Mouse (Mus musculus): ENCODE results near the gene Ppp1r9a. TPM values are rescaled to one million over a fixed set of nuclear protein-coding genes. Genes with fewer than 3 reads are reported as not detected.

Ppp1r9a gene
- polyA plus RNA-seq, 1 experiment from 2014 or later, result 17.8 TPM

GRCm38 (mm10) chr6:5078009-5078408 lies 175.3 kb downstream of the Ppp1r9a start:
- Histone ChIP-seq H3K27ac (replicated peaks) (no peak overlapping the region), H3K36me3 (replicated peaks) (peaks cover 12% of the 10 kb centered on the region), H3K4me3 (no peak overlapping the region), H3K4me1 (peaks cover 37% of the 10 kb centered on the region), H3K27me3 (replicated peaks; ENCODE audit: low read depth, poor library complexity, severe bottlenecking) (no peaks in the 10 kb centered on the region), H3K9me3 (no peaks in the 10 kb centered on the region)
- DNase-seq (ENCODE audit: low spot score), result no peak
- WGBS, result 75% methylated on average over 2 of the region's 2 CpGs

GRCm38 (mm10) chr6:5079108-5079507 lies 176.4 kb downstream of the Ppp1r9a start:
- H3K27me3 ChIP-seq (replicated peaks; ENCODE audit: low read depth, poor library complexity, severe bottlenecking), result no peaks in the 10 kb centered on the region
- peaks cover 41% of the 10 kb centered on the region for H3K4me1 ChIP-seq
- H3K9me3 ChIP-seq, result no peaks in the 10 kb centered on the region
- H3K27ac ChIP-seq (replicated peaks), result peak overlapping the region; percentile 80; the same call in 1 of the 2 replicates
- peaks cover 11% of the 10 kb centered on the region for H3K36me3 ChIP-seq (replicated peaks)
- DNase-seq (ENCODE audit: low spot score), result no peak
- WGBS, result 90% methylated on average over 1 of the region's 1 CpGs
- H3K4me3 ChIP-seq, result no peak overlapping the region

- WGBS, result 76% methylated on average over 5 of the region's 5 CpGs
- no peak for DNase-seq (ENCODE audit: low spot score)
- peaks cover 41% of the 10 kb centered on the region for H3K4me1 ChIP-seq
- no peaks in the 10 kb centered on the region for H3K27me3 ChIP-seq (replicated peaks; ENCODE audit: low read depth, poor library complexity, severe bottlenecking)
- peak overlapping the region; percentile 80 for H3K27ac ChIP-seq (replicated peaks)
- no peak overlapping the region for H3K4me3 ChIP-seq
- H3K9me3 ChIP-seq, result no peaks in the 10 kb centered on the region
- peaks cover 7% of the 10 kb centered on the region for H3K36me3 ChIP-seq (replicated peaks)
Observed at GRCm38 (mm10) chr6:5080094-5080493, 177.4 kb downstream of the Ppp1r9a start.

GRCm38 (mm10) chr6:5080496-5080895 lies 177.8 kb downstream of the Ppp1r9a start:
- WGBS, result 72% methylated on average over 5 of the region's 5 CpGs
- Histone ChIP-seq H3K27ac (replicated peaks) (peak overlapping the region; percentile 80), H3K9me3 (no peaks in the 10 kb centered on the region), H3K4me3 (no peak overlapping the region), H3K36me3 (replicated peaks) (peaks cover 7% of the 10 kb centered on the region), H3K4me1 (peaks cover 41% of the 10 kb centered on the region), H3K27me3 (replicated peaks; ENCODE audit: low read depth, poor library complexity, severe bottlenecking) (no peaks in the 10 kb centered on the region)
- no peak for DNase-seq (ENCODE audit: low spot score)

- Histone ChIP-seq H3K4me3 (no peak overlapping the region), H3K36me3 (replicated peaks) (peaks cover 7% of the 10 kb centered on the region), H3K27ac (replicated peaks) (peak overlapping the region; percentile 80), H3K27me3 (replicated peaks; ENCODE audit: low read depth, poor library complexity, severe bottlenecking) (no peaks in the 10 kb centered on the region), H3K4me1 (peaks cover 41% of the 10 kb centered on the region), H3K9me3 (no peaks in the 10 kb centered on the region)
- peak; percentile 60 for DNase-seq (ENCODE audit: low spot score)
- WGBS, result 33% methylated on average over 8 of the region's 8 CpGs
Observed at GRCm38 (mm10) chr6:5081099-5081498, 178.4 kb downstream of the Ppp1r9a start.

- DNase-seq (ENCODE audit: low spot score), result no peak
- no peak overlapping the region for H3K4me3 ChIP-seq
- peaks cover 7% of the 10 kb centered on the region for H3K36me3 ChIP-seq (replicated peaks)
- H3K27ac ChIP-seq (replicated peaks), result peak overlapping the region; percentile 80
- H3K27me3 ChIP-seq (replicated peaks; ENCODE audit: low read depth, poor library complexity, severe bottlenecking), result no peaks in the 10 kb centered on the region
- H3K9me3 ChIP-seq, result no peaks in the 10 kb centered on the region
- H3K4me1 ChIP-seq, result peaks cover 41% of the 10 kb centered on the region
Observed at GRCm38 (mm10) chr6:5082144-5082543, 179.4 kb downstream of the Ppp1r9a start.

- no peak for DNase-seq (ENCODE audit: low spot score)
- WGBS, result 47% methylated on average over 2 of the region's 2 CpGs
- Histone ChIP-seq H3K27ac (replicated peaks) (peak overlapping the region; percentile 75), H3K27me3 (replicated peaks; ENCODE audit: low read depth, poor library complexity, severe bottlenecking) (no peaks in the 10 kb centered on the region), H3K4me3 (no peak overlapping the region), H3K36me3 (replicated peaks) (peaks cover 7% of the 10 kb centered on the region), H3K4me1 (peaks cover 37% of the 10 kb centered on the region), H3K9me3 (no peaks in the 10 kb centered on the region)
Observed at GRCm38 (mm10) chr6:5082740-5083139, 180.0 kb downstream of the Ppp1r9a start.

- Histone ChIP-seq H3K27me3 (replicated peaks; ENCODE audit: low read depth, poor library complexity, severe bottlenecking) (no peaks in the 10 kb centered on the region), H3K9me3 (no peaks in the 10 kb centered on the region), H3K4me1 (peaks cover 37% of the 10 kb centered on the region), H3K27ac (replicated peaks) (no peak overlapping the region), H3K36me3 (replicated peaks) (no peaks in the 10 kb centered on the region), H3K4me3 (no peak overlapping the region)
- no peak for DNase-seq (ENCODE audit: low spot score)
- 65% methylated on average over 4 of the region's 4 CpGs for WGBS
Observed at GRCm38 (mm10) chr6:5083957-5084356, 181.2 kb downstream of the Ppp1r9a start.

- 64% methylated on average over 7 of the region's 7 CpGs for WGBS
Observed at GRCm38 (mm10) chr6:5091873-5092272, 189.2 kb downstream of the Ppp1r9a start.

GRCm38 (mm10) chr6:5092795-5093194 lies 190.1 kb downstream of the Ppp1r9a start:
- H3K27ac ChIP-seq (replicated peaks), result peak overlapping the region; percentile 68; the same call in 1 of the 2 replicates
- H3K4me3 ChIP-seq, result no peak overlapping the region
- no peaks in the 10 kb centered on the region for H3K9me3 ChIP-seq
- H3K36me3 ChIP-seq (replicated peaks), result no peaks in the 10 kb centered on the region
- H3K4me1 ChIP-seq, result peaks cover 24% of the 10 kb centered on the region
- DNase-seq (ENCODE audit: low spot score), result no peak
- 88% methylated on average over 4 of the region's 4 CpGs for WGBS
- no peaks in the 10 kb centered on the region for H3K27me3 ChIP-seq (replicated peaks; ENCODE audit: low read depth, poor library complexity, severe bottlenecking)

More at GRCm38 (mm10) chr6:5091873-5092272, 189.2 kb downstream of the Ppp1r9a start:
- Histone ChIP-seq H3K9me3 (no peaks in the 10 kb centered on the region), H3K4me3 (no peak overlapping the region), H3K36me3 (replicated peaks) (no peaks in the 10 kb centered on the region), H3K4me1 (peaks cover 18% of the 10 kb centered on the region), H3K27ac (replicated peaks) (0 out of 2 replicates have a peak overlapping the region, but pooled peaks have one; percentile 32), H3K27me3 (replicated peaks; ENCODE audit: low read depth, poor library complexity, severe bottlenecking) (no peaks in the 10 kb centered on the region)
- DNase-seq (ENCODE audit: low spot score), result no peak

- H3K27ac ChIP-seq (replicated peaks), result peak overlapping the region; percentile 68
Observed at GRCm38 (mm10) chr6:5093516-5093915, 190.8 kb downstream of the Ppp1r9a start.

GRCm38 (mm10) chr6:5095365-5095973 lies 192.8 kb downstream of the Ppp1r9a start:
- no peak overlapping the region; the same call in 1 of the 2 replicates for H3K27ac ChIP-seq (replicated peaks)
- H3K9me3 ChIP-seq, result no peaks in the 10 kb centered on the region
- peaks cover 43% of the 10 kb centered on the region for H3K4me1 ChIP-seq
- no peaks in the 10 kb centered on the region for H3K36me3 ChIP-seq (replicated peaks)
- DNase-seq (ENCODE audit: low spot score), result no peak
- no peak overlapping the region for H3K4me3 ChIP-seq
- H3K27me3 ChIP-seq (replicated peaks; ENCODE audit: low read depth, poor library complexity, severe bottlenecking), result no peaks in the 10 kb centered on the region
- 87% methylated on average over 9 of the region's 9 CpGs for WGBS

More at GRCm38 (mm10) chr6:5093516-5093915, 190.8 kb downstream of the Ppp1r9a start:
- DNase-seq (ENCODE audit: low spot score), result no peak
- 71% methylated on average over 4 of the region's 4 CpGs for WGBS
- Histone ChIP-seq H3K36me3 (replicated peaks) (no peaks in the 10 kb centered on the region), H3K4me1 (peaks cover 24% of the 10 kb centered on the region), H3K9me3 (no peaks in the 10 kb centered on the region), H3K4me3 (no peak overlapping the region), H3K27me3 (replicated peaks; ENCODE audit: low read depth, poor library complexity, severe bottlenecking) (no peaks in the 10 kb centered on the region)

- Histone ChIP-seq H3K4me3 (no peak overlapping the region), H3K27me3 (replicated peaks; ENCODE audit: low read depth, poor library complexity, severe bottlenecking) (no peaks in the 10 kb centered on the region), H3K36me3 (replicated peaks) (no peaks in the 10 kb centered on the region), H3K27ac (replicated peaks) (no peak overlapping the region), H3K9me3 (no peaks in the 10 kb centered on the region), H3K4me1 (peaks cover 37% of the 10 kb centered on the region)
- WGBS, result 55% methylated on average over 3 of the region's 3 CpGs
- no peak for DNase-seq (ENCODE audit: low spot score)
Observed at GRCm38 (mm10) chr6:5097309-5097708, 194.6 kb downstream of the Ppp1r9a start.
